Mouse (Mus musculus): ENCODE data around the gene Ssh2.

GRCm38 (mm10) chr11:77495507-77495906 is 279.4 kb downstream of the Ssh2 start:
- TF ChIP-seq CTCF (IDR thresholded peaks at IDR 0.05; ENCODE audit: low read depth) (no peak), EP300 (optimal IDR thresholded peaks at IDR 0.05) (no peak)
